Mouse (Mus musculus) ovary, adult 18-20 months (tissue): ENCODE results near the gene Hlcs.

ENCODE experiments used
- DNase-seq: peaks from one replicate; pipeline ENCODE4 v3.0.0; 2022; ENCODE audit warnings: low spot score, mixed read lengths

The Hlcs gene

DNA sequence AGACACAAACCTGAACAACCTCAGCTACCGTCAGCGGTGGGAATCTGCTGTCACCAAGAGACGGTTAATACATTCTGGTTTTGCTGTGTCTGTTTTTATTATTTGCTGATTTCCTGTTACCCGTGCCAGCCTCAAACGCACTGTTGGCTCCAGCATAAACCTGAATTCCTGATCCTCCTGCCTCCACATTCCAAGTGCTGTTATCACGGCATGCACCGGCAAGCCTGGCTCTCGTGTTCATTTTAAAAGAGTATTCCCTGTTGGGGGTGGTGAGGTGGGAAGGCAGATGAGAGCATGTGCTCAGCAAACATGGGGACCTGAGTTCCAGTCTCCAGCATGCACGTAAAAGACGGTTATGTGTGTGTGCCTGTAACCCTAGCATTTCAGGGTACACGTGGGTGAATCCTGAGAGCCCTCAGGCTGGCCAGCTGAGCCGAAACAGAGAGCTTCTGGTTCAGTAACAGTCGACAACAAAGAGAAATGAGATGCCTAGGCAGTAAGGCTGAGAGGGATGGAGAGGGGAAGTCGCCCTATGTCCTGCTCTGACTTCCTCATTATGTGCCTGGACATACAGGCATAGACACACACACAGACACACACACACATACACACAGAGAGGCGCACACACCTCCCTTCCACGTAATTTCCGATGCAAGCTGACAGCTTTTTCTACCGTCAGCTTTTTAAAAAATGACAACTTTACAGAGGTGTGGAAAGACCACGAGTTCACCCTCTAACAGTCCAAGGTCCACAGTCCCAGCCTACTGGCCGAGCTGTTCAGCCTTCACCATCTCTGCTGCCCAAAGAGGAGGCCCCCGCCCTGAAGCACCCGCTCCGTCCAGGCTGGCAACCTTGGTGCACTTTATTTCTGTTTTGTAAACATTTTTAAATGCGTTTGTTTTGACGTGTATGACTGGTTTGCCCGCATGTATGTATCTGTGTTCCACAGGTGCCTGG is 107.6 kb downstream of the Hlcs start:
- no peak for DNase-seq

GRCm38 (mm10) chr16:94201387-94201786 is 112.0 kb downstream of the Hlcs start:
- no peak for DNase-seq

GRCm38 (mm10) chr16:94195913-94196312 is 117.5 kb downstream of the Hlcs start:
- DNase-seq, result no peak

GRCm38 (mm10) chr16:94191379-94192315 is 121.7 kb downstream of the Hlcs start:
- no peak for DNase-seq

DNA sequence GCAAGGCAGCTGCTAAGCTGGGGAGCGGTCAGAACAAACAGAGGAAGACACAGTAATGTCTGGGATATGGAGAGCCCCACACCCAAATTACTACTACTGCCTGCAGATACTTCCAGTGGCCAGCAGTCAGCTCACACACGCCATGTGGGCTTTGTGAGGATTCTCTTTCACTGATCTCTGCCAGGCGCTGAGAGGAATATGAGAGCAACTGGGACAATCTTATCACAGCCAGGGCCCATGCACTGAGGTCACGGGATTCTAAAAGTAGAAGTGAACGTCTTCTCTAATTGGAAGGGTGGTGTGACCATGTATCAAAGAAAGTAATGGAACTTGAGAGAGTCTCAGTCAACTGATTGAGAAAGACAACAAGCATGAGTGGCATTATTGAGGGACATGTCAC is 123.1 kb downstream of the Hlcs start:
- DNase-seq, result no peak

- no peak for DNase-seq
These were observed 126.8 kb downstream of the Hlcs start for GRCm38 (mm10) chr16:94186526-94186925.

DNA sequence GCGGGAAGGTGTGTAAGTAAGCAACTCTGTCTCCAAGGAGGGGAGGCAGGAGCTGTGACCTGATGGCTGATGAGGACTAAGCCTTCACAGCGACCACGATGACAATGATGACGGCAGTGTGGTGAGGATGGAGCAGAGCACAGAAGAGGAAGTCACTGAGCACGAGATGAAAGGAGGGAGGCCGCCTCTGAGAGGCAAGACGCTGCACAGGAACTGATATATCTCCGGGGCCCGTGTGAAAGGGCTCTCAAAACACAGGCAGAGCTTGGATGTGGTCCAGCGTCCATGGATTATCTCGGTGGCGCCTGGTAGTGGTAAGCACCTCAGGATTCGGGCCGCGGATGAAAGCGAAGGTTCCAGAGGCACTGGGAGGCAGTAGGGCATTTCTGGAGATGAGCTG is 127.9 kb downstream of the Hlcs start:
- DNase-seq, result no peak

- DNase-seq, result no peak
These were observed 133.1 kb downstream of the Hlcs start for GRCm38 (mm10) chr16:94180122-94180870.

DNA sequence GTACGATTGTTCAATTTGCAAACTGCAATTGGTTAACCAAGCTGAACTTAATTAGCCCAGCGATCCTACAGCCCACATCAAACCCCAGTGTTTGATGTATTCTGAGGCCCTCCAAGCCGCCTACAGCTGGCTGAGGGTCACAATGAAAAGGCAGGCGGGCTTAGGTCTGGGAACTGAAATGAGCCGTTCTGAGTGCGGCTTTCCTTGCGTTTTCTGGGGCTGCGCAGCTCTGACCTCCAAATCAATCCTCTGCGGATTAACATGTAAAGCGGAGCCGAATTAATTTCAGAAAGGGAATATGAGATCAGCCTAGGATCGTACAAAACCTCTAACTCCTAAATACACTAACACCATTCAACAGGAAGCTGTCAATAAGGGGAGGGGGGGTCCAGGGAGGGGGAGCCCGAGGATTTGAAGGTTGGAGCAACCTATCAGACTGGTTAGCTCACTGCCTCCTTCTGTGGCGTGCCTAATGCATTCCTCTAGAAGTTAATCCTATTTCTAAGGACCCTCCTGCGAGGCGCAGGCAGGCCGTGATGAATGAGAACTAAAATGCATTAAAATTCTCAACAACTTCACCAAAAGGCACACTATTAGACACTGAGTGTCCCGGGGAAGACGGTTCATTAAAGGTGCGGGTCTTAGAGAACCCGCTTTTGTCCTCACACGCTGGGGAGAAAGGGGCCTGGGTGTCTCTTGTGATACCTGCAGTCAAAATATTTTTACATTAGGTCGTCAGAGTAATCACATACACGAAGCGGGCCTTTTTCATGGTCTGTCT is 133.8 kb downstream of the Hlcs start:
- no peak for DNase-seq

GRCm38 (mm10) chr16:94178441-94179220 is 134.7 kb downstream of the Hlcs start:
- DNase-seq, result no peak

GRCm38 (mm10) chr16:94176997-94177857 is 136.1 kb downstream of the Hlcs start:
- DNase-seq, result no peak

DNA sequence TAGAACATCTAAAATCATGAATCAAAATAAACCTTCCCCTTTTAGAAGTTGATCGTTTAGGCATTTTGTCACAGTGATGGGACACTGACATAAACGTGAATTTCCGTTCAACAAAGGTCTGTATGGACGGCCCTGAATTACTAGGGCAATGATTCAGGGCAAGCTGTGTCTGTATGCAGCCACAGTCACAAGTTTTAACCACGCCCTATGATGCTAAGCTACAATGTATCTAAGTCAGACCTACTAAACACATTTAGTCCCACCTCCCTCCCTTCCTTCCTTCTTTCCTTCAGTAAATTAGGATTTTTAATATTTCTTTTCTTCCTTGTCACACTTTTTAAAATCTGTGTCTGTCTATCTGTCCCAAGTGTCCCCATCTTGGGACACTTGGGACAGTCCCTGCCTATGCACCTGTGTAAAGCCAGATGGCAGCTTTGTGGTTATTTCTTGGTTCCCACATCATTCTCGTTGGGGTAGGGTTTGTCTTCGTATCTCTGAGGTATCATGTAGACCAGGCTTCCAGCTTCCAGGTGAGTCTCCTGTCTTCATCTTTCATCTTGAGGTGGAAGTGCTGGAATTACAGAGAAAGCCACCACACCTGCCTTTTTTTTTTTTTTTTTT is 137.9 kb downstream of the Hlcs start:
- DNase-seq, result no peak

DNA sequence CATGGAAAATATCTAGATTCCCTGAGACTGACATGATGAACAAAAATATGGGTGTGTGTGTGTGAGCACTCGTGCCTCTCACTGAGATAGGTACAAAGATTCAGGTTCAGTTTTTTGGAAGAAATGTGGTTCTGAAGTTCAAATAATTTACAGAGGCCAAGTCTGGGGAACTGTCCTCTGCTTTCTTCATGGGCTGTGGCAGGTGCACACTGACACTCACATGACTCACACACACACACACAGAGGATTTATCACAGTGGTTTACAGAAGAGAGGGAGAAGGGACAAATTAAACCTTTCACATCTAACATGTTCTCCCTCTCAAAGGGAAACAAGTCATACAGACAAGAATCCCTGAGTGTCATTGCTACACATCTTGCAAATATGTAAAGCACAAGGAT is 140.0 kb downstream of the Hlcs start:
- DNase-seq, result no peak

DNA sequence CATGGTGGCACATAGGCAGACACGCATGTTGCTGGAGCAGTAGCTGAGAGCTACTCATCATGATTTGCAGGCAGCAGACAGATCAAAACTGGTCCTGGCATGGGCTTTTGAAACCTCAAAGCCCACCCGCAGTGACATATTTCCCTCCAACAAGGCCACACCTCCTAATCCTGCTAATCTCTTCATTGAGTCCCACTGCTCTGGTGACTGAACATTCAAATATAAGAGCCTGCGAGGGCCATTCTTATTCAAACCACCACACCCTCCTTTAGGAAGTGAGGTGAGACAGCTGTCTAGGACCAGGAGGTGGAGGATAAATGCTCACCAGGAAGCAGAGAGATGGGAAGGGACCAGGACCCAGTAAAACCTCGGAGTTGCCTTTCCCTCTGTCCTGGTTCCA is 143.2 kb downstream of the Hlcs start:
- no peak for DNase-seq

GRCm38 (mm10) chr16:94168655-94169545 is 144.5 kb downstream of the Hlcs start:
- DNase-seq, result no peak

- no peak for DNase-seq
These were observed 148.4 kb downstream of the Hlcs start for GRCm38 (mm10) chr16:94164978-94165377.

GRCm38 (mm10) chr16:94164236-94164635 is 149.1 kb downstream of the Hlcs start:
- DNase-seq, result no peak

- peak; percentile 23 for DNase-seq
These were observed 150.3 kb downstream of the Hlcs start for GRCm38 (mm10) chr16:94163051-94163450.
